ENCODE assay signal across 26 mouse cellular contexts in the genomic region with DNA sequence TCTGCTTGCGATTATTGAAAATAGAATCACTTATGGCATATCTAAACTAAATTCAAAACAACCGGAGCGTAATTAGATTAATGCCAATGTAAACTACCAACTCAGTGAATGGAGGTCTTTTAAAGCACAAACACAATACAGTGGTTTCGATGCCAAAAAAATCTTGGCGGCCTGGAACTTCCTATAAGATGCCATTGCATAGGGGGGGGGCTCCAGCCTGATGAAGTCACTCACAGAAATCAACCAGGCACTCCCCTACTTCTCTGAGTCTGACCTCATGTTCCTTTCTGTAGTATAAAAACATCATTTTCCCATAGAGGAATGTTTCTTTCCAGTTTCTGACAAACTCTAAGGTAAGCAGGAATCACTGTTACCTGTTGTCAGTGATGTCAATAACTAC.
DNase-seq lines count a peak whose midpoint lies in the region; ATAC-seq and TF ChIP-seq lines count a peak whose summit lies in the region.
"Had no signal": no experiment of that assay in that cellular context is flagged by ENCODE, and none has a peak within 500 bp of the region (broad histone marks: within the 10 kb centered on the region; RNA-seq: fewer than 3 reads in every experiment).

No protein-coding gene starts in this region.

- H3K9me3 ChIP-seq in embryonic facial prominence, embryonic 11.5 days (replicated peaks; ENCODE audit: control insufficient read depth, low read length): no peaks in the 10 kb centered on the region
- H3K9me3 ChIP-seq in embryonic facial prominence, embryonic 10.5 days: no peaks in the 10 kb centered on the region
- H3K9me3 ChIP-seq in heart, postnatal 0 days (replicated peaks; ENCODE audit: control insufficient read depth, low read length): no peaks in the 10 kb centered on the region
- H3K9me3 ChIP-seq in heart, embryonic 11.5 days (replicated peaks; ENCODE audit: control insufficient read depth, low read length): no peaks in the 10 kb centered on the region
- no peaks in the 10 kb centered on the region for H3K9me3 ChIP-seq in lung, postnatal 0 days (ENCODE audit: low read length)
- no peaks in the 10 kb centered on the region for H3K9me3 ChIP-seq in embryonic facial prominence, embryonic 14.5 days (ENCODE audit: control insufficient read depth, low read length)
- H3K9me3 ChIP-seq: embryonic facial prominence, embryonic 15.5 days; limb, embryonic 13.5 days; midbrain, embryonic 15.5 days; neural tube, embryonic 12.5 days had no signal

- H3K4me2 ChIP-seq in embryonic facial prominence, embryonic 11.5 days (ENCODE audit: low read depth, low read length): no peak overlapping the region
- H3K4me2 ChIP-seq in heart, postnatal 0 days (ENCODE audit: low read depth, low read length): 0 out of 2 replicates have a peak overlapping the region, but pooled peaks have one; percentile 6
- H3K4me2 ChIP-seq in heart, embryonic 11.5 days: no peak overlapping the region
- H3K4me2 ChIP-seq in lung, postnatal 0 days (replicated peaks; ENCODE audit: low read depth, low read length): no peak overlapping the region; the same call in 1 of the 2 replicates
- 0 out of 2 replicates have a peak overlapping the region, but pooled peaks have one; percentile 15 for H3K4me2 ChIP-seq in embryonic facial prominence, embryonic 14.5 days (ENCODE audit: low read depth, low read length)
- H3K4me2 ChIP-seq: embryonic facial prominence, embryonic 15.5 days; hindbrain, embryonic 14.5 days; limb, embryonic 13.5 days; liver, embryonic 11.5 days; midbrain, embryonic 15.5 days; neural tube, embryonic 12.5 days had no signal

- no peaks in the 10 kb centered on the region for H3K27me3 ChIP-seq in embryonic facial prominence, embryonic 11.5 days (ENCODE audit: control insufficient read depth, insufficient read depth, low read length)
- no peaks in the 10 kb centered on the region for H3K27me3 ChIP-seq in embryonic facial prominence, embryonic 10.5 days (replicated peaks; ENCODE audit: low read depth, poor library complexity, severe bottlenecking)
- H3K27me3 ChIP-seq in heart, postnatal 0 days (ENCODE audit: control insufficient read depth, insufficient read depth, low read length): no peaks in the 10 kb centered on the region
- H3K27me3 ChIP-seq in heart, embryonic 11.5 days (ENCODE audit: control insufficient read depth, insufficient read depth, low read length): no peaks in the 10 kb centered on the region
- H3K27me3 ChIP-seq in lung, postnatal 0 days (replicated peaks; ENCODE audit: insufficient read depth, low read length): no peaks in the 10 kb centered on the region
- no peaks in the 10 kb centered on the region for H3K27me3 ChIP-seq in embryonic facial prominence, embryonic 14.5 days (replicated peaks; ENCODE audit: control insufficient read depth, insufficient read depth, low read length)
- H3K27me3 ChIP-seq: CH12.LX; embryonic facial prominence, embryonic 15.5 days; limb, embryonic 13.5 days; midbrain, embryonic 15.5 days; neural tube, embryonic 12.5 days had no signal

- no peaks in the 10 kb centered on the region for H3K36me3 ChIP-seq in embryonic facial prominence, embryonic 11.5 days (replicated peaks; ENCODE audit: control insufficient read depth, insufficient read depth, low read depth, low read length)
- H3K36me3 ChIP-seq in embryonic facial prominence, embryonic 10.5 days (replicated peaks): no peaks in the 10 kb centered on the region
- no peaks in the 10 kb centered on the region for H3K36me3 ChIP-seq in heart, postnatal 0 days (replicated peaks; ENCODE audit: control insufficient read depth, insufficient read depth, low read length)
- H3K36me3 ChIP-seq in heart, embryonic 11.5 days (ENCODE audit: control insufficient read depth, insufficient read depth, low read length): no peaks in the 10 kb centered on the region
- H3K36me3 ChIP-seq in lung, postnatal 0 days (ENCODE audit: insufficient read depth, low read length): no peaks in the 10 kb centered on the region
- no peaks in the 10 kb centered on the region for H3K36me3 ChIP-seq in embryonic facial prominence, embryonic 14.5 days (ENCODE audit: control insufficient read depth, insufficient read depth, low read length)
- H3K36me3 ChIP-seq: embryonic facial prominence, embryonic 15.5 days; limb, embryonic 13.5 days; midbrain, embryonic 15.5 days; neural tube, embryonic 12.5 days had no signal

- 71% methylated on average over 5 of the region's 5 CpGs for WGBS in embryonic facial prominence, embryonic 11.5 days
- WGBS in embryonic facial prominence, embryonic 10.5 days: 82% methylated on average over 5 of the region's 5 CpGs
- WGBS in heart, postnatal 0 days: 63% methylated on average over 5 of the region's 5 CpGs
- WGBS in heart, embryonic 11.5 days (ENCODE audit: insufficient replicate concordance): 77% methylated on average over 5 of the region's 5 CpGs
- WGBS in lung, postnatal 0 days: 48% methylated on average over 5 of the region's 5 CpGs
- 48% methylated on average over 5 of the region's 5 CpGs for WGBS in lung, adult 2 months
- 57% methylated on average over 5 of the region's 5 CpGs for WGBS in embryonic facial prominence, embryonic 14.5 days

- ATAC-seq in embryonic facial prominence, embryonic 11.5 days (replicated peaks; ENCODE audit: insufficient number of reproducible peaks, low FRiP score, low TSS enrichment, low read depth): no peak
- ATAC-seq in heart, postnatal 0 days (ENCODE audit: insufficient read depth, low read depth): no peak
- no peak for ATAC-seq in heart, embryonic 11.5 days (replicated peaks; ENCODE audit: insufficient number of reproducible peaks, low FRiP score, low TSS enrichment)
- peak; percentile 50; the same call in 1 of the 2 replicates for ATAC-seq in lung, postnatal 0 days
- peak; percentile 41; the same call in 1 of the 2 replicates for ATAC-seq in embryonic facial prominence, embryonic 14.5 days (ENCODE audit: low read depth)
- ATAC-seq: intestine, postnatal 0 days; midbrain, embryonic 15.5 days had no signal

- H3K9ac ChIP-seq in embryonic facial prominence, embryonic 11.5 days (replicated peaks; ENCODE audit: low read length): no peak overlapping the region
- H3K9ac ChIP-seq in heart, postnatal 0 days (replicated peaks; ENCODE audit: low read depth, low read length): no peak overlapping the region
- no peak overlapping the region for H3K9ac ChIP-seq in heart, embryonic 11.5 days (ENCODE audit: low read depth, low read length)
- no peak overlapping the region for H3K9ac ChIP-seq in lung, postnatal 0 days (replicated peaks; ENCODE audit: low read depth)
- H3K9ac ChIP-seq in embryonic facial prominence, embryonic 14.5 days (ENCODE audit: low read depth, low read length): no peak overlapping the region
- H3K9ac ChIP-seq: embryonic facial prominence, embryonic 15.5 days; forebrain, postnatal 0 days; hindbrain, embryonic 14.5 days; limb, embryonic 13.5 days; midbrain, embryonic 15.5 days; neural tube, embryonic 12.5 days had no signal

- no peak for TF ChIP-seq EP300 in heart, postnatal 0 days (IDR thresholded peaks at IDR 0.05; ENCODE audit: low read depth)
- no peak for TF ChIP-seq EP300 in lung, postnatal 0 days (IDR thresholded peaks at IDR 0.05)

- H3K4me3 ChIP-seq in embryonic facial prominence, embryonic 11.5 days (ENCODE audit: low read depth, low read length): no peak overlapping the region
- H3K4me3 ChIP-seq in embryonic facial prominence, embryonic 10.5 days: no peak overlapping the region
- H3K4me3 ChIP-seq in heart, postnatal 0 days (ENCODE audit: low read depth, low read length): no peak overlapping the region
- no peak overlapping the region for H3K4me3 ChIP-seq in heart, embryonic 11.5 days (ENCODE audit: low read depth, low read length)
- H3K4me3 ChIP-seq in lung, postnatal 0 days (ENCODE audit: low read depth, low read length): no peak overlapping the region
- H3K4me3 ChIP-seq in lung, adult 2 months (replicated peaks; ENCODE audit: extremely low read depth, low read depth, low read length): no peak overlapping the region
- no peak overlapping the region for H3K4me3 ChIP-seq in embryonic facial prominence, embryonic 14.5 days (ENCODE audit: low read depth, low read length)
- H3K4me3 ChIP-seq: embryonic facial prominence, embryonic 15.5 days; heart, adult 2 months; left cerebral cortex, adult 2 months; limb, embryonic 13.5 days; midbrain, embryonic 15.5 days; neural tube, embryonic 12.5 days had no signal

- DNase-seq in embryonic facial prominence, embryonic 11.5 days (ENCODE audit: low spot score): peak; percentile 42
- no peak for DNase-seq in embryonic facial prominence, embryonic 10.5 days (ENCODE audit: low spot score)
- DNase-seq in heart, postnatal 0 days (ENCODE audit: low spot score): no peak
- peak; percentile 31 for DNase-seq in lung, postnatal 0 days (ENCODE audit: low spot score)
- no peak for DNase-seq in lung, adult 2 months
- DNase-seq in embryonic facial prominence, embryonic 14.5 days (ENCODE audit: low spot score): peak; percentile 73
- DNase-seq in cerebellum, postnatal 36 days: no peak
- DNase-seq: adrenal gland, adult 8-10 months; cerebellum, adult 8-10 months; cerebellum, postnatal 25 days; forebrain, postnatal 0 days; heart, adult 2 months; kidney, adult 9 months; kidney, postnatal 14 days; right cerebral cortex, postnatal 4 days had no signal

- H3K27ac ChIP-seq in embryonic facial prominence, embryonic 11.5 days (replicated peaks; ENCODE audit: low read depth, low read length): no peak overlapping the region
- no peak overlapping the region for H3K27ac ChIP-seq in embryonic facial prominence, embryonic 10.5 days (replicated peaks)
- H3K27ac ChIP-seq in heart, postnatal 0 days (ENCODE audit: low read depth): peak overlapping the region; percentile 26; the same call in 1 of the 2 replicates
- H3K27ac ChIP-seq in heart, embryonic 11.5 days (ENCODE audit: low read depth, low read length): no peak overlapping the region
- H3K27ac ChIP-seq in lung, postnatal 0 days (ENCODE audit: low read length): no peak overlapping the region; the same call in 1 of the 2 replicates
- H3K27ac ChIP-seq in embryonic facial prominence, embryonic 14.5 days (replicated peaks; ENCODE audit: low read depth, low read length): no peak overlapping the region
- H3K27ac ChIP-seq: embryonic facial prominence, embryonic 15.5 days; heart, adult 2 months; hindbrain, embryonic 14.5 days; left cerebral cortex, adult 2 months; limb, embryonic 13.5 days; macrophage; midbrain, embryonic 15.5 days; neural tube, embryonic 12.5 days had no signal

- TF ChIP-seq POLR2A in lung, adult 2 months (IDR thresholded peaks at IDR 0.05; ENCODE audit: borderline replicate concordance, extremely low read depth, low read depth, low read length): no peak

- TF ChIP-seq CTCF in heart, postnatal 0 days (IDR thresholded peaks at IDR 0.05; ENCODE audit: low read depth): no peak
- no peak for TF ChIP-seq CTCF in lung, postnatal 0 days (IDR thresholded peaks at IDR 0.05)
- no peak for TF ChIP-seq CTCF in lung, adult 2 months (IDR thresholded peaks at IDR 0.05; ENCODE audit: insufficient read depth, low read length)

- no peaks in the 10 kb centered on the region for H3K4me1 ChIP-seq in embryonic facial prominence, embryonic 11.5 days (ENCODE audit: control insufficient read depth, insufficient read depth, low read length)
- no peaks in the 10 kb centered on the region for H3K4me1 ChIP-seq in embryonic facial prominence, embryonic 10.5 days
- peaks cover 5% of the 10 kb centered on the region; the same call in 1 of the 2 replicates for H3K4me1 ChIP-seq in heart, postnatal 0 days (ENCODE audit: control insufficient read depth, insufficient read depth)
- H3K4me1 ChIP-seq in heart, embryonic 11.5 days (ENCODE audit: control insufficient read depth, insufficient read depth, low read length): no peaks in the 10 kb centered on the region
- no peaks in the 10 kb centered on the region for H3K4me1 ChIP-seq in lung, postnatal 0 days (ENCODE audit: insufficient read depth, low read depth, low read length)
- H3K4me1 ChIP-seq in lung, adult 2 months (ENCODE audit: control insufficient read depth, insufficient read depth, low read length): no peaks in the 10 kb centered on the region
- H3K4me1 ChIP-seq in embryonic facial prominence, embryonic 14.5 days (ENCODE audit: control insufficient read depth, insufficient read depth, low read length): peaks cover 8% of the 10 kb centered on the region
- H3K4me1 ChIP-seq: embryonic facial prominence, embryonic 15.5 days; midbrain, embryonic 15.5 days; neural tube, embryonic 12.5 days had no signal

Comparison
In these comparisons a context has a peak if more than half of its experiments do, and no peak if none do; other contexts are left out.
1. ATAC-seq: peak in lung, postnatal 0 days (single experiment) and embryonic facial prominence, embryonic 14.5 days (single experiment); none in embryonic facial prominence, embryonic 11.5 days (single experiment), heart, postnatal 0 days (single experiment) and heart, embryonic 11.5 days (single experiment).
2. DNase-seq: peak in embryonic facial prominence, embryonic 11.5 days (single experiment), lung, postnatal 0 days (single experiment) and embryonic facial prominence, embryonic 14.5 days (single experiment); none in embryonic facial prominence, embryonic 10.5 days (single experiment), heart, postnatal 0 days (single experiment), lung, adult 2 months (single experiment) and cerebellum, postnatal 36 days (0 of 2).
3. H3K4me2 ChIP-seq: peak in heart, postnatal 0 days (single experiment) and embryonic facial prominence, embryonic 14.5 days (single experiment); none in embryonic facial prominence, embryonic 11.5 days (single experiment), heart, embryonic 11.5 days (single experiment) and lung, postnatal 0 days (single experiment).